Mouse (Mus musculus): ENCODE measurements at regions not wholly inside any gene's neighbourhood (a gene's known extent, or its start where the extent isn't known, plus 50 kb on each side); places are given as distances from the start of the nearest gene placed in this dataset.

DNA sequence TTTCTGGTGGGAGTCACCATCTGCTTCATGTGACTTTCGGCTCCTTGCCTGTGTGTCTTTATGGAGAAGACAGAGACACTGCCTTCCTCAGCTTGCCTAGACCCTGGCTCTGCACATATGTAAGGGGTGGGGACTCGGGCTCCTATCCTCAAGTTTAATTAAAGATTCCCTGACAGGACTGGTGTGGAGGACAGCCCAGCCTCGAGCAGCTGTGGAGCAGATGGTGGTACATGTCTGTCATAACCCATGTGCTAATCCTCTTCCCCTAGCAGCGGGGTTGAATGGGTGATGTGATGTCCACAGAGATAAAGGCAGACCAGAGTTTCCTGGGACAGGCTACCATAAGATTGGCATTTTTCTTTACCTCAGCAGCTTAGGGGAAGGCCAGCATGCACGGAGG is 262.0 kb upstream of the Eef2kmt start:
- TF ChIP-seq CTCF (IDR thresholded peaks at IDR 0.05; ENCODE audit: low read depth) = no peak
- no peak for TF ChIP-seq EP300 (IDR thresholded peaks at IDR 0.05; ENCODE audit: low read depth)

All from liver, embryonic 14.5 days (tissue).